Mouse (Mus musculus): Measurements from ENCODE around the gene 4632433K11Rik. TPM values are rescaled to one million over a fixed set of nuclear protein-coding genes. Genes with fewer than 3 reads are reported as not detected.
"Not testable (repeated sequence)": the region's sequence is repeated elsewhere in the genome, so short reads cannot be mapped to it uniquely, and the experiment has no call there.

4632433K11Rik gene
- total RNA-seq, 1 experiment = not detected

DNA sequence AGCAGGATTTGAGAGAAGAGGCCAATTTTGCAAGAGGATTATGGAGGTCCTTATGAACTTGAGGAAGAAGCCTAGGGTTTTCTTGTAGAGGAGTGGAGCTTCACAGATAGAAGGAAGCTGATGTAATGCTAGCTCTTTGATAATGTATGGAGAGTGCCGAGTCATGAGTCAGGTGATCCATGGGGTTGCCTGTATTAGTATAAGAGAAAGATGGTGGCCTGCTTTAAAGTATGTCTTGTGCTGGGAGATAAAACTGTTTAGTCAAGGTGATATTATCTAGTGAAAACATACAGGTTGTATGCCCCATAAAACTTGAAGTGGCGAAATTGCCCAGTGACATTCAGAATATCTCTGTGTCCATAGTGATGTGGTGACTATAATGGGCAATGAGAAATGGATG lies 43.0 kb downstream of the 4632433K11Rik start:
- peaks cover 50% of the 10 kb centered on the region for H3K36me3 ChIP-seq (ENCODE audit: control insufficient read depth, insufficient read depth, low read length, poor library complexity, severe bottlenecking)
- in situ Hi-C loops (cut with MboI; ENCODE audit: low sequenced_read_pairs in 2 of 2, unreplicated experiment in 2 of 2) = no loop called here
- peaks cover 2 to 3% of the 10 kb centered on the region in 2 experiments; a peak in 2 of 4 replicates for H3K4me1 ChIP-seq (ENCODE audit: control insufficient read depth in 2 of 2, insufficient read depth in 2 of 2, low read length in 2 of 2, poor library complexity in 1 of 2)
- DNase-seq (ENCODE audit: low read depth, low spot score) = no peak
- H3K9ac ChIP-seq (ENCODE audit: insufficient read depth, low read depth, low read length, poor library complexity, severe bottlenecking) = no peak overlapping the region
- no peaks in the 10 kb centered on the region for H3K9me3 ChIP-seq (ENCODE audit: control insufficient read depth, insufficient read depth, low read depth, low read length)
- no peak overlapping the region for H3K4me3 ChIP-seq (ENCODE audit: insufficient read depth in 1 of 2, low read depth in 1 of 2, low read length in 2 of 2, poor library complexity in 1 of 2, severe bottlenecking in 1 of 2)
- no peak overlapping the region for H3K27ac ChIP-seq (ENCODE audit: insufficient read depth, low read depth, low read length, poor library complexity, severe bottlenecking)
- 0 out of 2 replicates have a peak, but pooled peaks have one; percentile 26 for TF ChIP-seq MAFK (IDR thresholded peaks at IDR 0.05; ENCODE audit: insufficient read depth, low read depth, low read length)
- TF ChIP-seq ZNF384 (IDR thresholded peaks at IDR 0.05; ENCODE audit: low read depth, low read length) = no peak

GRCm38 (mm10) chr7:5079365-5080009 lies 45.6 kb downstream of the 4632433K11Rik start:
- in situ Hi-C loops (cut with MboI; ENCODE audit: low sequenced_read_pairs in 2 of 2, unreplicated experiment in 2 of 2); H3K4me1 ChIP-seq (ENCODE audit: control insufficient read depth in 2 of 2, insufficient read depth in 2 of 2, low read length in 2 of 2, poor library complexity in 1 of 2); DNase-seq (ENCODE audit: low read depth, low spot score); H3K9me3 ChIP-seq (ENCODE audit: control insufficient read depth, insufficient read depth, low read depth, low read length): not testable (repeated sequence)
- peak overlapping the region; percentile 66 for H3K9ac ChIP-seq (ENCODE audit: insufficient read depth, low read depth, low read length, poor library complexity, severe bottlenecking)
- peak overlapping the region; percentile 59 to 97; a peak in 3 of 4 replicates for H3K4me3 ChIP-seq (ENCODE audit: insufficient read depth in 1 of 2, low read depth in 1 of 2, low read length in 2 of 2, poor library complexity in 1 of 2, severe bottlenecking in 1 of 2)
- H3K36me3 ChIP-seq (ENCODE audit: control insufficient read depth, insufficient read depth, low read length, poor library complexity, severe bottlenecking) = peaks cover 44% of the 10 kb centered on the region
- H3K27ac ChIP-seq (ENCODE audit: insufficient read depth, low read depth, low read length, poor library complexity, severe bottlenecking) = peak overlapping the region; percentile 70; the same call in 1 of the 2 replicates

DNA sequence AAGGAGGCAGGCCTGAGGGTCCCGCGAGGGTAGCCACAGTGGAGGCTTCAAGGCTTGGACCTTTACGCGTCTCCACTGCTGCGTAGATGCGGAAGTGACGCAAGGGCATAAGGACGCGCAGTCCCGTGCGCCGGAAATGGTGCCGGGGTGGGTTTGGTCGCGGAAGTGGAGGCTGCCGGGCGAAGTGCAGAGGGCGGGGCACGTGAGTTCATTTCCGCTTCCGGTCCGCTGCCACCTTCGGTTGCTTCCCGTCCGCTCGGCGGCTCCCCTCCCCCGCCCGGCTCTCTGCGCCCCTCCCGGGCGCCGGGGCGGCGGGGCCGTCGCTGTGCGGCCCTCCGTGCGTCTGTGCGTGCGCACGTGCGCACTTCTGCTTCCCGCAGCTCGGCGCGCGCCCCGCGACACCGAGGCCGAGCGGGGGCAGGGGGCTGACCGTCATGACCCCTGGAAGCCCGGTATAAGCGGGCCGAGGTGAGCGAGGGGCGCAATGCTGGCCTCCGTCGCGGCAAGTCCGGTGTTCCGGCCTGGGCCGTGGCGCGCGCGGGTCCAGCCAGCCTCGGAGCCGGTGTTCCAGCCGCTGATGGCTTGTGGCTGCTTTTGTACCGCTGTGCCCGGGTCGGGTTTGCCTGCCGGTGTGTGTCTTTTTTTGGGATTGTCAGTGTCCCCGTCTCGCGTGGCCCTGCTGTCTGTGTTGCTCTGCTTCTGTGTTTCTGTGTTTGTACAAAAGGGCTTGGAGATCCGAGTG lies 46.3 kb downstream of the 4632433K11Rik start, which contains the start of gene Epn1:
Epn1 (plus strand) TSS at position 226 of the 742 bp plus-strand sequence.
- DNase-seq (ENCODE audit: low read depth, low spot score) = peak; percentile 91
- in situ Hi-C loops (cut with MboI; ENCODE audit: low sequenced_read_pairs in 2 of 2, unreplicated experiment in 2 of 2) = no loop called here
- Histone ChIP-seq H3K36me3 (ENCODE audit: control insufficient read depth, insufficient read depth, low read length, poor library complexity, severe bottlenecking) (peaks cover 43% of the 10 kb centered on the region), H3K4me3 (ENCODE audit: insufficient read depth in 1 of 2, low read depth in 1 of 2, low read length in 2 of 2, poor library complexity in 1 of 2, severe bottlenecking in 1 of 2) (peak within 1 kb of the TSS; percentile 81 to 97), H3K4me1 (ENCODE audit: control insufficient read depth in 2 of 2, insufficient read depth in 2 of 2, low read length in 2 of 2, poor library complexity in 1 of 2) (peaks cover 2 to 3% of the 10 kb centered on the region in 2 experiments; a peak in 1 of 4 replicates), H3K27ac (ENCODE audit: insufficient read depth, low read depth, low read length, poor library complexity, severe bottlenecking) (peak within 1 kb of the TSS; percentile 70), H3K9me3 (ENCODE audit: control insufficient read depth, insufficient read depth, low read depth, low read length) (no peaks in the 10 kb centered on the region), H3K9ac (ENCODE audit: insufficient read depth, low read depth, low read length, poor library complexity, severe bottlenecking) (peak within 1 kb of the TSS; percentile 91)
- TF ChIP-seq HCFC1 (IDR thresholded peaks at IDR 0.05; ENCODE audit: borderline replicate concordance, insufficient read depth, low read length) (peak; percentile 84), ZNF384 (IDR thresholded peaks at IDR 0.05; ENCODE audit: low read depth, low read length) (no peak), CHD2 (IDR thresholded peaks at IDR 0.05; ENCODE audit: low read depth, low read length) (peak; percentile 55; the same call in 1 of the 2 replicates)

DNA sequence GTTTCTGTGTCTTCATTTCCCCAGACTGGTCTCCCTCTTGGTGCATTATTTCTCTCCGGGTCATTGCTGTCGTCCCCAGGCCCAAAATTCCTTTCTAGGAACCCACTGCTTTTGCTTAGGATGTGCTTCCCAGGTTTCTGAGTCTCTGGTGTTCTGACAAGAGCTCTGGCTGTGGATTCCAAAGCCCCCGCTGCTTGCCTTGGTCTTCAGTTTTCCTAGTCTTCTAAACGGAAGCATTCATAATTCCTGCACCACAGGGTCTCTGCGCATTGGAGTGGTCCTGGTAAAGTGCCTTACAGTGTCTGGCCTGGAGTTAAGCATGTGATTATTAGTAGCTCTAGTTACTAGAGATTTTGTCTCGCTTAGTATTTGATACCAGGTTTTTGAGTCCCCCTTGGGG lies 46.9 kb downstream of the 4632433K11Rik start:
- DNase-seq (ENCODE audit: low read depth, low spot score) = no peak
- Histone ChIP-seq H3K4me3 (ENCODE audit: insufficient read depth in 1 of 2, low read depth in 1 of 2, low read length in 2 of 2, poor library complexity in 1 of 2, severe bottlenecking in 1 of 2) (peak overlapping the region; percentile 81 to 97), H3K36me3 (ENCODE audit: control insufficient read depth, insufficient read depth, low read length, poor library complexity, severe bottlenecking) (peaks cover 42% of the 10 kb centered on the region), H3K9ac (ENCODE audit: insufficient read depth, low read depth, low read length, poor library complexity, severe bottlenecking) (peak overlapping the region; percentile 91), H3K27ac (ENCODE audit: insufficient read depth, low read depth, low read length, poor library complexity, severe bottlenecking) (no peak overlapping the region; the same call in 1 of the 2 replicates), H3K9me3 (ENCODE audit: control insufficient read depth, insufficient read depth, low read depth, low read length) (no peaks in the 10 kb centered on the region), H3K4me1 (ENCODE audit: control insufficient read depth in 2 of 2, insufficient read depth in 2 of 2, low read length in 2 of 2, poor library complexity in 1 of 2) (peaks cover 2 to 3% of the 10 kb centered on the region in 2 experiments; a peak in 1 of 4 replicates)
- in situ Hi-C loops (cut with MboI; ENCODE audit: low sequenced_read_pairs in 2 of 2, unreplicated experiment in 2 of 2) = no loop called here
- TF ChIP-seq MAFK (IDR thresholded peaks at IDR 0.05; ENCODE audit: insufficient read depth, low read depth, low read length) (no peak), HCFC1 (IDR thresholded peaks at IDR 0.05; ENCODE audit: borderline replicate concordance, insufficient read depth, low read length) (no peak), CHD2 (IDR thresholded peaks at IDR 0.05; ENCODE audit: low read depth, low read length) (no peak), ZNF384 (IDR thresholded peaks at IDR 0.05; ENCODE audit: low read depth, low read length) (no peak), ZC3H11A (IDR thresholded peaks at IDR 0.05; ENCODE audit: borderline replicate concordance, low read depth, low read length) (no peak)

All from ES-E14 (cell line).